Mouse (Mus musculus) right cerebral cortex, adult 18-20 months (tissue): Measurements from ENCODE around the gene Mycbpap.

Experiments
- DNase-seq: peaks from one replicate; pipeline ENCODE4 v3.0.0; 2022; ENCODE audit warnings: mixed read lengths

Mycbpap gene

GRCm38 (mm10) chr11:94477651-94478050, 43.9 kb downstream of the Mycbpap start:
- no peak for DNase-seq

GRCm38 (mm10) chr11:94475722-94476121, 45.8 kb downstream of the Mycbpap start:
- no peak for DNase-seq

GRCm38 (mm10) chr11:94474544-94474910, 47.0 kb downstream of the Mycbpap start:
- DNase-seq: no peak

- DNase-seq: peak; percentile 91
These were observed 47.6 kb downstream of the Mycbpap start, which contains the start of gene Cacna1g for GRCm38 (mm10) chr11:94473707-94474543. Cacna1g (minus strand) TSS chr11:94474198.

GRCm38 (mm10) chr11:94472916-94473706, 48.4 kb downstream of the Mycbpap start:
- DNase-seq: no peak

- no peak for DNase-seq
These were observed 49.0 kb downstream of the Mycbpap start for GRCm38 (mm10) chr11:94472585-94472915.

- no peak for DNase-seq
These were observed 49.6 kb downstream of the Mycbpap start for GRCm38 (mm10) chr11:94471740-94472584.

- no peak for DNase-seq
These were observed 51.2 kb downstream of the Mycbpap start for GRCm38 (mm10) chr11:94470391-94470790.

- no peak for DNase-seq
These were observed 52.1 kb downstream of the Mycbpap start for GRCm38 (mm10) chr11:94469136-94470064.

GRCm38 (mm10) chr11:94468582-94469064, 52.9 kb downstream of the Mycbpap start:
- DNase-seq: peak; percentile 76

- no peak for DNase-seq
These were observed 55.1 kb downstream of the Mycbpap start for GRCm38 (mm10) chr11:94466333-94466855.

- DNase-seq: no peak
These were observed 57.4 kb downstream of the Mycbpap start for GRCm38 (mm10) chr11:94464170-94464569.

- DNase-seq: no peak
These were observed 59.7 kb downstream of the Mycbpap start for GRCm38 (mm10) chr11:94461856-94462255.

GRCm38 (mm10) chr11:94457001-94457400, 64.5 kb downstream of the Mycbpap start:
- DNase-seq: no peak

- DNase-seq: no peak
These were observed 65.2 kb downstream of the Mycbpap start for GRCm38 (mm10) chr11:94456347-94456746.

GRCm38 (mm10) chr11:94455161-94455820, 66.3 kb downstream of the Mycbpap start:
- DNase-seq: no peak

- DNase-seq: peak; percentile 68
These were observed 66.8 kb downstream of the Mycbpap start for GRCm38 (mm10) chr11:94454756-94455155.
